Mouse (Mus musculus) lung, postnatal 0 days (tissue): ENCODE measurements at regions not wholly inside any gene's neighbourhood (a gene's known extent, or its start where the extent isn't known, plus 50 kb on each side); places are given as distances from the start of the nearest gene placed in this dataset.

Experiments
- CTCF ChIP-seq: IDR thresholded peaks from 2 replicates; pipeline ENCODE4 v1.5.1; 2016; ENCODE audit warnings: antibody characterized with exemption, mild to moderate bottlenecking
- EP300 ChIP-seq: IDR thresholded peaks from 2 replicates; pipeline ENCODE4 v1.6.1; 2016; ENCODE audit warnings: antibody characterized with exemption, mild to moderate bottlenecking, control low read depth

GRCm38 (mm10) chr1:185672940-185673339, 218.3 kb downstream of the Slc30a10 start:
- TF ChIP-seq CTCF = no peak
- TF ChIP-seq EP300 = no peak
